Mouse (Mus musculus) right cerebral cortex, adult 2 months (tissue): ENCODE measurements around the gene Gars.

ENCODE experiments used
- DNase-seq, 2 experiments: peaks; one replicate each; pipeline ENCODE4 v3.0.0; 2021 to 2022; ENCODE audit warnings: low spot score in 2 of 2

Gene Gars

DNA sequence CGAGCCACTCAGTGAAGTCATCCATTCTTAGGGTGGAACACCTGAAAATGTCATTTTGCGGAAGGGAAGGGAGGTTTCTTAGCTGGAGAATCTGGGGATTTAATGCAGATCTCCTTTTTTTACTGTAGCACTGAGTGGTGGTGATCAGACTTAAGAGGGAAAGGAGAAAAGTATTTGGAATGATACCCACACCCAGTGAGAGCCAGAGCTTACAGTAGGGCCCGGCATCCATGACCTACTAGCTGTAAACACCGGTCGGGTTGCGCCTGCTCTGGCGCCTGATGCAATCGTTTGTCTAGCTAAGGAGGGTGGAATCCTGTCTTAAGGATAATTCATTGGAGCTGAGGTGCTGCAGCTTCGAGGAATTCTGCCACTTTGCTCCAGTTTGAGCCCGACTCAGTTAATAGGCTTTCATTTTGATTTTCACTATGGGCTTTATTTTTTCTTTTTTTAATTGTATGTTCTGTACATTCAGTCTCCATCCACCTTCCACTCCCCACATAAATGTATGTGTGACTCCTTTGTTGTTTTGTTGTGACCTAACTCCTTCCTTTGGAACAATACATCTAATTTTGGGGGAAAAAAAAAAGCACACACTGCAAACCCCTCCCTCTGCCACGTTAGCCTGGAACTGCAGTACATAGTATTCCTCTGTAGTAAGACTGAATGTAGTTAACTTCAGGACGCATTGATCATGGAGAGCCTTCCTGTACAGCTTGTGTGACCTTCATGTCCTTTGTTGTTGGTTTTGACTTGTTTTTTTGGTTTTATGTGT, 1.1 kb downstream of the Gars start:
- peak in 1 of 2 experiments; percentile 14 for DNase-seq

DNA sequence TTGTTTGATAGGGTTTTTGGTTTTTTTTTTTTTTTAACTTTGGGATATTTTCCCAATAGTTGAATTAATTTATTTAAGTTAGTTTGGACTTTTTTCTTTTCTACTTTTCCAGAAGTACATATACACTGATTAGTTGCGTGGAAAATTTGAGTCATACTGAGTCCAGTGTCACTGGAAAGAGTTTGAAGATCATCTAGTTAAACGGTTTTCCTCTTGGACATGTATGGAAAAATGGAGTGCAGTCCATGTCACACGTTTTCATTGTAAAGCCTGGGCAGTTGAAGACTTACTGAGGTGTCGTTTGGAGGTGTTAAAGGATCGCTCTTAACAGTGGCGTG, 1.6 kb downstream of the Gars start:
- no peak for DNase-seq

DNA sequence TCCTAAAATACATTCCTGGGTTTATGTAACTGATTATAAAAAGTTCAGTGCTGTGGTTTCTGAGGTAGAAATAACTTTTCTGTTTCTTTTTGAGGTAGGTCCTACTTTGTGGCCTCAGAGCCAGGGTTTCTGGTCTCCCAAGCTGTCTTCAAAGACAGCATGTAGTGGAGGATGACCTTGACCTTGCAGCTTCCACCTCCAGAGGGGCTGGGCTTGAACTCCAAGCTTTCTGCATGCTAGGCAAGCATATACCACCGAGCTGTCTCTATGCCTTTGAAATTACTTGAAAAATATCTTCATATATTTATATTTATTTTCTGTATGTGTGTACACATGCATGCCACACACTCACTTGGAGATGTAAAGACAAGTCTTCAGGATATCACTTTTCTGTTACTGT, 2.2 kb downstream of the Gars start:
- no peak for DNase-seq

DNA sequence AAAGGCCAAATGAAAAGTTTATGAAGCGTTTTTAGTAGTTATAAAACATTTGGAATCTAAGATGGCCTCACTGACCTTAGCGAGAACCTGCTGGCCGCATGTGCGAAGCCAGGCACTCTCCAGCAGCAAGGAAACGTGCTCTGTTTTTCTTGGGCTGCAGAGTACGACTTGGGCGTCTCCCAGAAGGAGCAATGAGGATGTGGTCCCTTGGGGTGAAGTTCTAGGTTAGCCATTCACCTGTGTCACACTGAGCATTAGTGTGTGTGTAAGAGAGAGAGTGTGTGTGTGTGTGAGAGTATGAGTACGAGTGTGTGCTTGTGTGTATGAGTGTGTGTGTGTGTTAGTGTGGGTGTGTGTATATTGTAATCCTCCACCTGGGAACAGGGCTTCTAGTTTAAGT, 5.4 kb downstream of the Gars start:
- no peak for DNase-seq

DNA sequence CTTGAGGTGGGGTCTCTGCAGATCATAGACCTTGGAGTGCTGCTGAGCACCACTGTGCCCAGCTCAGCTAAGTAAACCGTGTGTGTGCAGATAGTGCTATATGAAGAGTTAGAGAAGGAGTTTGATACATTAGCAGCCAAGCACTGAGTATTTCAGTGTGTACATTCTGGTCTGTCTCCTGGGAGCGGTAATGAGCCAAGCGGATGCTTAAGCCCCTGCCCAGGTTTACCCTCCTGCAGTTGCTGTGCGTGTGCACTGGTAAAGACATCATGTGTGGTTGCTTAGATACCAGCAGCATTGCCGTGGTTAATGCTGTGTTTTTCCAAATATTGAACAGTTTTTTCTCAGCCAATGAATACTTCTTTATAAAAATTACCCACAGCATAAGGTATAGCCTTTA, 6.7 kb downstream of the Gars start:
- DNase-seq = no peak

DNA sequence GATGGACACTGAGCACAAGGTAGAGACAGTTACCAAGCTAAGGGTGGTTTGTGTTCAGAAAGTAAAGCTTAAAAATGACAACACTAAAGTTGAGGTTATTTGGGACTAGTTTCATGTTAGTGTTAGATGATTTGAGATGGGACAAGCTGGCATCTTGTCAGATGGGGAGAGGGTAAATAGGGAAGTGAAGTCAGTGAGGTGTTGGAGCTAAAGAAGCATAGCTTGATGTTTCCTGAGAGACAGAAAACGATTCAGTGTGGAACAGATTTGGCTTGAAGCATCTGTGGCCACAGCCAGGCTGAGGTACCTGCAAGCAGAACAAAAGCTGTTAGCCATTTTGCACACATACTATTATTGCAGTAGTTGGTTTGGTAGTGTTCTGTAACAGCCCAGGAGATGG, 7.5 kb downstream of the Gars start:
- no peak for DNase-seq

DNA sequence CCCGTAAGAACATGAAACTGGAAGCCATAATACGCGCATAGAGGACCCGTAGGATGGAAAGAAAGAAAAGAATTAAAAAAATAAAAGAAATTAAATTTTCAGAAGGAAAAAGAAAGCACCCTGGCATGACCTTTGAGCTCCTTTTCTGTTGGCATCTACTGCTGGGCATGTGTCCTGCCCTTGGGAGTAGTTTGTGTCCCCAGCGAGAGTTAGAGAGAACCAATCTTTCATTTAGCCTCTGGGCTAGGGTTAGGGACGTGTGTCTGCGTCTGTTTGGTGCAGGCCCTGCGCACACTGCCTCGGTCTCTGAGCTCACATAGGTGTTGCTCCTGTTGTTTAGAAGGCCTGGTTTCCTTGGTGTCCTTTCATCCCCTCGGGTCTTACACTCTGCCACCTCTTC, 11.4 kb downstream of the Gars start:
- no peak for DNase-seq

DNA sequence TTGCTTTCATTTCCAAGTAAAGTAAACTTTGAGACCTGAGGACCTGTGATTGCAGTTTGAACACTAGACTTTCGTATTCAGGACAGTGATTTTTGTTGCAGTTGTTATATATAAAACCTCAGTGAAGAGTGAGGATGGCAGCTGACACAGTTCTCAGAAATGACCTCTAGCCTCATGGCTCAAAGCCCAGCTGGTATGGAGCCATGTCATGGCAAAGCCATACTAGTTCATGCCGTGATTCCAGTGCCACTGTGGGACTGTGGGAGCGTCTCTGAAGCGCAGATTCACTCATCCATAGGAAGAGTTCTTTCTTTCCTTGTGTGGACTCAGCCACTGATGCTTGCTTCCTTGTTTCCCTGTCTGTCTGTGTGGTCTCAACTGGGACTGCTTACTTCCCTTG, 16.7 kb downstream of the Gars start:
- no peak for DNase-seq

DNA sequence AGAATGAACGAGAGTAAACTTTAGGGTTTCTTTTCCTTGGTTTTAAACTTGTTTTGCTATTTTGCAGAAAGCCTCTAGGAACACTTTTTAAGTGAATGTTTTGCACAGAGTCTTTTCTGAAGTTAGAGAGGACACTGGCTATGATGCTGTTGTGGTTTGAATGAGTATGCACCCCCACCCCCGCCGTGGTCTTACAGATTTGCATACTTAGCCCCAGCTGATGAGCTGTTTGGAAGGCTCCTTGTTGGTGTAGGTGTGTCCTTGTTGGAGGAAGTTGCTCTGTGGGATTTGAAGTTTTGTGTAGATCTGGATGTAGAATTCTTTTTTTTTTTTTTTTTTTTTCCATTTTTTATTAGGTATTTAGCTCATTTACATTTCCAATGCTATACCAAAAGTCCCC, 19.6 kb downstream of the Gars start:
- DNase-seq = no peak

DNA sequence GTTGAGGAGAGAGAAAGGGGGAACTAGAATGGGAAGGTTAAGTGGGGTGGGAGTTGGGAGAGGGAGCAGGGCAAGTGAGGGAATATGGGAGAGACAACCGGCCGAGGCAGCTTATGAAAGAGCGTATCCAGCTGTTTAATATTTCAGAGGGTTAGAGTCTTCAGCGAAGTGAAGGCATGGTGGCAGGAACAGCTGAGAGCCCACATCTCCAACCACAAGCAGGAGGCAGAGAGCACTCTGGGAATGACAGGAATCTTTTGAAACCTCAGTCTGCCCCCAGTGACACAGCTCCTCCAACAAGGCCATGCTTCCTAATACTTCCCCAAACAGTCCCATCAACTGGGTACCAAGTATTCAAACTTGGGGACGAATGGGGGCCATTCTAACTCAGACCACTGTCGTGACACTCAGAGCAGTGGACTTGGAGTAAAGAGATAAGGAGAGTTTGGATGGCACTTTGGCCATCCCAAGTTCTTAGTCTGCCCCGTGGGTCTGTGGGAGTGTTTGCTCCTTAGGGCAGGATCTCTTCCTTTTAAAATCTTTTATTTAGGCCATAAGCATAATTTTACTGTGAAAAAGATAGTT, 22.5 kb downstream of the Gars start:
- DNase-seq = no peak

DNA sequence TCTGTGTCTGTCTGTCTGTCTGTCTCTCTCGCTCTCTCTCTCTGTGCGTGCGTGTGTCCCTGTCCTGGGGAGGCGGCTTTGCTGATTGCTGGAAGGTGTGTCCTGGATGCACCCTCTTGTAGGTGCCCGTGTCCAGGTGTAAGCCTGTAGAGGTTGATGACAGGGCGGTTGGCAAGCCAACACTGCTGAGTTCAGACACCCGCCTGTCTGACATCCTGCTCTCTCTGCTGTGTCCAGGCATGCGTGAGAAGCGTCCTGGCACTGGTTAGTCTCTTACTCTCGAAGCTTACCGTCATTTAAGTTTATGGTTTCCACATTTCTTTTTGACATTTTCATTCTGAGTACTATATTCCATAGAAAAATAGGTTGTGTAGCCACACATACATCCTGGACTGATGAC, 23.5 kb downstream of the Gars start:
- no peak for DNase-seq

DNA sequence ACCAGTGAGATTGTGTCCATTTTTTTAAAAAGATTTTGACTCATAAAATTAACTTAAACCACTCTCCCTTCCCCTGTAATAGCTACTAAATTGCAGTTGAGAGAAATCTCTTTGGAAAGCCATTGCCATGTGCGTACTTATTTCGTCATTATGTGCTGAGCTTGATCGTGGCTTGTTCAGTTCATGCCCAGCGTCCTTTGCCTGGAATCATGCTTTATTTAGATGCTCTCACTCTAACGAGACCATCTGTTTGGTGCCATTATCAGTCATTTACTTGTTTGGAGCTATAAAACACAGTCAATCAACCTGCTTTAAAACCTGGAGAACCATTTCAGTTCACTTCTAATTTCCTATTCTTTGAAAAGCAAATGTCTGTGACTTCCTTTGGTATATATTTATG, 24.4 kb downstream of the Gars start:
- no peak for DNase-seq

DNA sequence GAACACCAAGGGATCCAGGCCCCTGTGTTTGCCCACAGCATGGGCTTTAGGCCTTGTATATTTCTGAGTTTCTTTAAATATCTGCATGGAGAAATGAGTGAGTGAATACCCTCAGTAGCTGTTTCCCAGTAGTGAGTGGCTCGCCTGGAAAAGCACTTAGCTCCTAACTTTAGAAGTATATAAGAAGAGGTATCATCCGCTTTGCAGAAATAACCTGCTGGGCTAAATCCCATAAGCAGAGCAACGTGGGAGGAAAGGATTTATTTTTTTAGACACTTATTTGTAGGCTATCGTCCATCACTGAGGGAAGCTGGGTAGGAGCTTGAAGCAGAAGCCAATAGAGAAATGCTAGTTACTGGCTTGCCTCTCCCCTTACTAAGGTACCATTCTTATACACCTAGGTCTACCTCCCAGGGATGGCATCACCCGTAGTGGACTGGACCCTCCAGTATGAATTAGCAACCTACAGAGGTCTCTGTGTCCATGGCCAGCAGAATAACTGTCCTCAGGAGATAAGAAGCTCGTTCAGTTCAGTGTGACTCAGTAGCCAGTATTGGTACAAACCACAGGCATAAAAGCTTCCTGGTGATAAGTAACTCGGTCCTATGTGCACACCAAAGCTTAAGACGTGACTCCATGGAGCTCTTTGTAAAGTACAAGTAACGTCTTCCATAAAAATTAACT, 26.1 kb downstream of the Gars start:
- DNase-seq = no peak

DNA sequence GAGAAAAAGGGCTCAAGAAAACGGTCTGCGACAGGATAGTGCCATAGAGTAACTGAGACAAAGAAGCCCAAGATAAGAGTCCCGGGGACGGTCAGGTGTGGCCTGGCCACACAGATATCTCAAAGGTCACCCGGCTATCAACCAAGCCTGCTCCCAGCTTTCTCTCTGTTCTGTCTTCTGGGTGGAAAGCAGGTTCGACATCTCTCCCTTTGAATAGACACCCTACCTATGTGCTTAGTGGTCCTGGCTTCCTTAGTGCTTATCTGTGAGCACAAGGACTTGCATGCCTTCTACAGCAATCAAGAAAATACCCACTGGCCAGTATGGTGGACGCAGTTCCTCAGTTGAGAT, 26.6 kb downstream of the Gars start:
- DNase-seq = no peak

DNA sequence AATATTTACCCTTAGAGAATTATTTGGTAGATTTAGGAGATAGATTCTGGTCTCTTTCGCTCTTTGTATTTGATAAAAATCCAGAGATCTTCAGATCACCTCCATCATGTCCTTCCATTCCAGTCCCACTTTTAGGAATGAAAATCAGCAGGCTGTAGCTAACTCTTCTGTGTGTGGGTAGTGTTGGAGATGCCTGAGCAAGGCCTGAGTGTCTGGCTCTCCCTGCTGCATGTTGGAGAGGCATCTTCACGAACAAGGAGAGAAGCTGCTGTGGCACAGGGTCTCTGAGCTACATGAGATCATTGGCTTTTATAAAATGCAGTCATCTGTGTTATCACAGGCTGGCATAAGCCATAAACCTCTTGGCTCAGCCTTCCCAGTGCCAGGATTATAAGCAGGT, 28.1 kb downstream of the Gars start:
- no peak for DNase-seq

DNA sequence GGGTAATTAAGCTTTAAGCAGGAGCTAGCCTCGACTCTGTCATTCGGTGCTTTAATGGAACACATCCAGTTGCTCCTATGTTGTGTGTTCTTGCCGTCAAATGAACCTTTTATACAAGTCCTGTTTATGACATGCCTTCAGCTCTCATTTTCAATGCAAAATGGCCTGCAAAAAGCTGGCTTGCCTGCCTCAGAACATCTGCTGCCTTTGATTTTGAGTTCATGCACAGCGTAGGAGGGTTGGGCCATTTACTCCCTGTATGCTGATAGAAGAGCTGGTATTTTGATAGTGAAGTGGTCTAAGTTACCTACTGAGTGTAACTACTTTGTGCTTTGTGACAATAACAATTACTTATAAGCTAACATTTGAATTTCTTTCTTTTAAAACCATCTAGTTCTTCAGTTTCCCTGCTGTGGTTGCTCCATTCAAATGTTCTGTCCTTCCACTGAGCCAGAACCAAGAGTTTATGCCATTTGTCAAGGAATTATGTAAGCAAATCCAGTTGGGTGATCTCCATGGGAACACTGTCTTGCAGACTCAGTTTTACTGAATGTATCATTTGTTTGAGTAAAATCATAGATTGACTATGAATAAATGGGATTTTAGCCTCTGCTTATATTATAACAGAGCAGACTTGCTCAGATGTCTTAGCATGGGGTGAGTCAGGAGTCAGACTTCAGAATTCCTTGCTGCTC, 38.9 kb downstream of the Gars start:
- DNase-seq = no peak

DNA sequence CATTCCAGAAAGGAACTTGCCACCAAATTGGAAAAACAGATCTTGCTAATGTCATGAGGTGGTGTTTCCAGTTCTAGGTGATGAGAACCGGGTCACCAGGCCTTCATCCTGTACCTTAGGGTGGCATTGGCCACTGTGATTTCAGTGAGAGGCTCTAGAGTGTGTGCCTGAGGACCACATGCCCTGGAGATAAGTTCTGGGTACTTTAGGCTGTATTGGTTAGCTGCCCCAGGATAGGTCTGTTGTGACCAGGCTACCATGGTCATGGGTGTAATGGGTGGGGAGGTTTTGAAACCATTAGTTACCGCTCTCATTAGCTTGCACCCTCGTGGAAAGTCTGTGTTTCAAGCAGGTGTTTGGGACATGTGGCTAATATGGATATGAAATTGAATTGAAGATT, 43.6 kb downstream of the Gars start:
- no peak for DNase-seq

DNA sequence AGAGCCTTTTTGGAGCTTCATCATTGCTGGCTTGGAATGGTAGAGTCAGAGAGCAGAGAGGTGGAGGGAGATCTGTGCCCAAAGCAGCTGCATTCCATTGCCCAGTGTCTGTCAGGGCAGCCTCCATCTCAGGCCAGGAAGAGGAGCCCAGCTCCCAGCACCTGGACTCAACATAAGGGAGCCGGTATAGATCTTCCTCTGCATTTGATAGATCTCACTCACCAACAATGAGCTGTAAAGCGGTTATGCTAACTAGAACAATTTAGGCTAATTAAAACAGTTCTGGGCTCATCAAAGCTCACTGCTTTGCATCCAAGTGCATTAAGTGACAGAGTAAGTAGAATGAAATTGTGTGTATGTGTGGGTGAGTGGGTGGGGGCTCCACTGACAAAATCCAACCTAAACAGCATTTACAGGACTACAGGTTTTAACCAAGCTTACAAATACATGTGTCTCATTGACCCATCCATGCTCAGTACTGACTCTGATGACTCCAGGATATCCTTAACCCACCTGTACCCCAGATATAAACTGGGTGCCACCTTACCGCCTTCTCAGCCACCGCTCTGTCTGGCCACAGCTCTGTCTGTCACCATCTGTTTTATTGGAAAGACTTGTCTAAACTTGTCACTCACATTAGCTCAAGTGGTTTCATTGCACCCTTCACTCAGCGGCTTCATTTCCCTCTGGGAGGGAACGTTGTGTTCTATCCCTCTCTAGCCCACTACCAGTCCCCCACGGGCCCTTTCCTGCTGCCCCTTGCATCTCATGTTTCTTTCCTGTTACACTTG, 44.6 kb downstream of the Gars start:
- DNase-seq = no peak

DNA sequence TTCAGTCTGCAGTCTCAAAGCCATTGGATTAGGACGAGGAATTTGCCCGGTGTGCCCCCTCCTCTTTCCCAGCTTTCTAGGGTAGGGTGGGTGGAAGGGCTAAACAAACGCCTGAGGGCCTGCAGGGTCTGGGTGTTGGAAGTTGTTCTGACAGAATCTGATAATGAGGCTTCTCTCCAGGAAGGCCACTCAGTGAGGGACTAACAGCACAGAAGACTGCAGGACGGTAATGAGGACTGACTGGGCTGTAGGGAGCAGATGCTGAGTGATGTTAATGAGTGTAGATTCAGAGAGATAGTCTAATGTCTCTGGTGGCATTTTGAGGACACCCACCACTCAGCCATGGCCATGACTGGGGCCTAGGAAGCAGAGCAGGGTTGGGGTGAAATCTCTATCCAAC, 49.5 kb downstream of the Gars start:
- no peak for DNase-seq

DNA sequence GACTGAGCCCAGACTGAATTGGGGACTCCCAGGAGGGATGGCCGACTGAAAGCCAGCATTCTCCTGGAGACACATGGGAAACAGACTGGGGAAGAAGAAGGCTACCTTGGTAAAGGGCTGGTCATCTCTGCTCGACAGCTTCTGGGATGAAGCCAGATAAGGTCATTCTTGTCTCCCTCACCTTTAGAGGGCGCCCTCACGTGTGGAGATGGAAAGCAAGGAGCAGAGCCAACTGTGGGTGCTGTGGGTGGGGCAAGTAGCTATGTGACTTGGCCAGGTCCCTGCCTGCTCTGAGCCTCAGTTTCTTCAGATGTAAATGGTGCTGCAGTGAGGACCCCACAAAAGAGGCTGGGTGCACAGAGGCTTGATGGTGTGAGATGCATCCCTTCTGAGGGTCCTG, 52.8 kb downstream of the Gars start:
- no peak for DNase-seq

DNA sequence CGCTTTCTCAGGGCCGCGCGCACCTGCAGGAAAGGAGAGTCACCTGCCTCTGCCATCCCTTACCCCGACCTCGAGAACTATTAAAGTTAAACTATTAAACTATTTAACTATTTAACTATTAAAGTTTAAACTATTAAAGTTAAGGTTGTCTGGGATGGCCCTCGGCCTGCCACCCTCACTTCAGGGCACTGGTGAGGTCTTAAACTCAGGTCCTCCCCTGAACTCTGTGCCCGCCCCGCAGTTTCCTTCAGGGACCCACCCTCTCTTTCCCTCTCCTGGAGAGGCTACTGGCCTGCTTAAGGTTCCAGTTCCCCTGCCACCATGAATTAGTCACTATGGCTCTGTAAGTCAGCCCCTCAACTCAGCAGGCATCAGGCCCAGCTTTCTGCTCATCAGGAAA, 53.6 kb downstream of the Gars start:
- no peak for DNase-seq
